Mouse (Mus musculus): ENCODE measurements at regions not wholly inside any gene's neighbourhood (a gene's known extent, or its start where the extent isn't known, plus 50 kb on each side); places are given as distances from the start of the nearest gene placed in this dataset.

GRCm38 (mm10) chr15:90291848-90292247 is 67.7 kb downstream of the Alg10b start:
- ChIA-PET CTCF (interaction anchor here in 1 of 4 experiments (0.8 kb wide), 1 partner anchor 44 kb away, joined by 3 read pairs; no protein-coding TSS in a partner anchor), POLR2A (no interaction called here)

- CTCF ChIA-PET: no interaction called here
- POLR2A ChIA-PET: no interaction called here
Measured at GRCm38 (mm10) chr15:90294353-90294922, 70.3 kb downstream of the Alg10b start.

GRCm38 (mm10) chr15:90298566-90298965 is 74.5 kb downstream of the Alg10b start:
- POLR2A ChIA-PET: no interaction called here

GRCm38 (mm10) chr15:90303393-90303792 is 79.3 kb downstream of the Alg10b start:
- CTCF ChIA-PET: no interaction called here
- POLR2A ChIA-PET: no interaction called here

More at GRCm38 (mm10) chr15:90298566-90298965, 74.5 kb downstream of the Alg10b start:
- CTCF ChIA-PET: no interaction called here

- CTCF ChIA-PET: no interaction called here
- POLR2A ChIA-PET: interaction anchor here in 1 of 4 experiments (0.5 kb wide), 1 partner anchor 446 kb away, joined by 4 read pairs; no protein-coding TSS in a partner anchor
Measured at GRCm38 (mm10) chr15:90305051-90305450, 80.9 kb downstream of the Alg10b start.

GRCm38 (mm10) chr15:90306866-90307265 is 82.8 kb downstream of the Alg10b start:
- POLR2A ChIA-PET: no interaction called here
- CTCF ChIA-PET: interaction anchor here in 1 of 4 experiments (0.7 kb wide), 1 partner anchor 621 kb away, joined by 3 read pairs; no protein-coding TSS in a partner anchor

- ChIA-PET POLR2A (interaction anchor here in 1 of 4 experiments (0.7 kb wide), 1 partner anchor 9 kb away, joined by 3 read pairs; no protein-coding TSS in a partner anchor), CTCF (interaction anchor here in 1 of 4 experiments (0.7 kb wide), 1 partner anchor 587 kb away, joined by 3 read pairs; no protein-coding TSS in a partner anchor)
Measured at GRCm38 (mm10) chr15:90308433-90308832, 84.3 kb downstream of the Alg10b start.

- POLR2A ChIA-PET: interaction anchor here in 1 of 4 experiments (0.7 kb wide), 1 partner anchor 9 kb away, joined by 3 read pairs; no protein-coding TSS in a partner anchor
- CTCF ChIA-PET: no interaction called here
Measured at GRCm38 (mm10) chr15:90308869-90309268, 84.8 kb downstream of the Alg10b start.

- POLR2A ChIA-PET: interaction anchor here in 1 of 4 experiments (0.6 kb wide), 1 partner anchor 403 kb away, joined by 3 read pairs; no protein-coding TSS in a partner anchor
- CTCF ChIA-PET: no interaction called here
Measured at GRCm38 (mm10) chr15:90309664-90310063, 85.6 kb downstream of the Alg10b start.

- POLR2A ChIA-PET: no interaction called here
Measured at GRCm38 (mm10) chr15:90321774-90322173, 97.7 kb downstream of the Alg10b start.

GRCm38 (mm10) chr15:90333275-90333674 is 109.2 kb downstream of the Alg10b start:
- POLR2A ChIA-PET: no interaction called here
- CTCF ChIA-PET: no interaction called here

More at GRCm38 (mm10) chr15:90321774-90322173, 97.7 kb downstream of the Alg10b start:
- CTCF ChIA-PET: no interaction called here

- POLR2A ChIA-PET: no interaction called here
Measured at GRCm38 (mm10) chr15:90333766-90334165, 109.7 kb downstream of the Alg10b start.

GRCm38 (mm10) chr15:90334406-90334805 is 110.3 kb downstream of the Alg10b start:
- ChIA-PET POLR2A (no interaction called here), CTCF (no interaction called here)

More at GRCm38 (mm10) chr15:90333766-90334165, 109.7 kb downstream of the Alg10b start:
- CTCF ChIA-PET: no interaction called here

GRCm38 (mm10) chr15:90335506-90335905 is 111.4 kb downstream of the Alg10b start:
- ChIA-PET CTCF (no interaction called here), POLR2A (no interaction called here)

GRCm38 (mm10) chr15:90340089-90340488 is 116.0 kb downstream of the Alg10b start:
- POLR2A ChIA-PET: no interaction called here
- CTCF ChIA-PET: no interaction called here

GRCm38 (mm10) chr15:90341261-90341660 is 117.2 kb downstream of the Alg10b start:
- CTCF ChIA-PET: no interaction called here
- POLR2A ChIA-PET: no interaction called here

GRCm38 (mm10) chr15:90343771-90344170 is 119.7 kb downstream of the Alg10b start:
- ChIA-PET CTCF (no interaction called here), POLR2A (no interaction called here)

GRCm38 (mm10) chr15:90344956-90345355 is 120.8 kb downstream of the Alg10b start:
- ChIA-PET POLR2A (no interaction called here), CTCF (no interaction called here)

GRCm38 (mm10) chr15:90346162-90346561 is 122.1 kb downstream of the Alg10b start:
- CTCF ChIA-PET: interaction anchor here in 1 of 4 experiments (0.6 kb wide), 1 partner anchor 741 kb away, joined by 3 read pairs; no protein-coding TSS in a partner anchor
- POLR2A ChIA-PET: no interaction called here

GRCm38 (mm10) chr15:90346757-90347156 is 122.6 kb downstream of the Alg10b start:
- ChIA-PET CTCF (interaction anchor here in 1 of 4 experiments (0.6 kb wide), 1 partner anchor 742 kb away, joined by 3 read pairs; no protein-coding TSS in a partner anchor), POLR2A (no interaction called here)

GRCm38 (mm10) chr15:90351898-90352297 is 127.8 kb downstream of the Alg10b start:
- CTCF ChIA-PET: no interaction called here

More at GRCm38 (mm10) chr15:90351898-90352297, 127.8 kb downstream of the Alg10b start:
- POLR2A ChIA-PET: no interaction called here
